Mouse (Mus musculus): Measurements from ENCODE around the gene Rasal1. TPM values are rescaled to one million over a fixed set of nuclear protein-coding genes. Genes with fewer than 3 reads are reported as not detected.

Gene Rasal1
- polyA plus RNA-seq, 1 experiment from 2014 or later, result 0.48 TPM

- no peak overlapping the region for H3K4me2 ChIP-seq (ENCODE audit: low read depth, severe bottlenecking)
- ATAC-seq (ENCODE audit: insufficient number of reproducible peaks, low FRiP score, low TSS enrichment, low read depth) (no peak), DNase-seq (ENCODE audit: low spot score) (no peak)
- H3K9ac ChIP-seq (ENCODE audit: low read length), result no peak overlapping the region
- H3K9me3 ChIP-seq (ENCODE audit: control insufficient read depth, low read length), result no peaks in the 10 kb centered on the region
- H3K4me1 ChIP-seq (ENCODE audit: control insufficient read depth, insufficient read depth, low read length), result peaks cover under 1% of the 10 kb centered on the region; the same call in 1 of the 2 replicates
- no peak overlapping the region for H3K27ac ChIP-seq (replicated peaks; ENCODE audit: low read depth, low read length)
- WGBS, result 83% methylated on average over 14 of the region's 14 CpGs
- H3K4me3 ChIP-seq (ENCODE audit: low read depth, low read length), result no peak overlapping the region
- peaks cover 12% of the 10 kb centered on the region for H3K27me3 ChIP-seq (ENCODE audit: control insufficient read depth, insufficient read depth, low read length)
- no peaks in the 10 kb centered on the region for H3K36me3 ChIP-seq (ENCODE audit: control insufficient read depth, insufficient read depth, low read length)
Measured at GRCm38 (mm10) chr5:120643365-120644085, 5.1 kb upstream of the Rasal1 start.

GRCm38 (mm10) chr5:120644227-120644626 lies 4.4 kb upstream of the Rasal1 start:
- H3K27ac ChIP-seq (replicated peaks; ENCODE audit: low read depth, low read length), result no peak overlapping the region
- no peaks in the 10 kb centered on the region for H3K36me3 ChIP-seq (ENCODE audit: control insufficient read depth, insufficient read depth, low read length)
- 80% methylated on average over 3 of the region's 3 CpGs for WGBS
- DNase-seq (ENCODE audit: low spot score) (no peak), ATAC-seq (ENCODE audit: insufficient number of reproducible peaks, low FRiP score, low TSS enrichment, low read depth) (no peak)
- H3K9ac ChIP-seq (ENCODE audit: low read length), result no peak overlapping the region
- no peak overlapping the region for H3K4me2 ChIP-seq (ENCODE audit: low read depth, severe bottlenecking)
- H3K4me1 ChIP-seq (ENCODE audit: control insufficient read depth, insufficient read depth, low read length), result peaks cover 7% of the 10 kb centered on the region; the same call in 1 of the 2 replicates
- no peaks in the 10 kb centered on the region for H3K9me3 ChIP-seq (ENCODE audit: control insufficient read depth, low read length)
- H3K27me3 ChIP-seq (ENCODE audit: control insufficient read depth, insufficient read depth, low read length), result peaks cover 19% of the 10 kb centered on the region
- H3K4me3 ChIP-seq (ENCODE audit: low read depth, low read length), result no peak overlapping the region

GRCm38 (mm10) chr5:120645851-120646250 lies 2.8 kb upstream of the Rasal1 start:
- Histone ChIP-seq H3K4me3 (ENCODE audit: low read depth, low read length) (no peak overlapping the region), H3K4me2 (ENCODE audit: low read depth, severe bottlenecking) (no peak overlapping the region), H3K9me3 (ENCODE audit: control insufficient read depth, low read length) (no peaks in the 10 kb centered on the region), H3K27ac (replicated peaks; ENCODE audit: low read depth, low read length) (no peak overlapping the region), H3K27me3 (ENCODE audit: control insufficient read depth, insufficient read depth, low read length) (peaks cover 34% of the 10 kb centered on the region), H3K4me1 (ENCODE audit: control insufficient read depth, insufficient read depth, low read length) (peaks cover 7% of the 10 kb centered on the region; the same call in 1 of the 2 replicates), H3K36me3 (ENCODE audit: control insufficient read depth, insufficient read depth, low read length) (no peaks in the 10 kb centered on the region), H3K9ac (ENCODE audit: low read length) (no peak overlapping the region)
- ATAC-seq (ENCODE audit: insufficient number of reproducible peaks, low FRiP score, low TSS enrichment, low read depth), result no peak
- 66% methylated on average over 6 of the region's 6 CpGs for WGBS
- no peak for DNase-seq (ENCODE audit: low spot score)

- Histone ChIP-seq H3K27ac (replicated peaks; ENCODE audit: low read depth, low read length) (no peak overlapping the region), H3K27me3 (ENCODE audit: control insufficient read depth, insufficient read depth, low read length) (peaks cover 35% of the 10 kb centered on the region), H3K4me2 (ENCODE audit: low read depth, severe bottlenecking) (no peak overlapping the region), H3K4me1 (ENCODE audit: control insufficient read depth, insufficient read depth, low read length) (peaks cover 7% of the 10 kb centered on the region; the same call in 1 of the 2 replicates), H3K9ac (ENCODE audit: low read length) (no peak overlapping the region), H3K9me3 (ENCODE audit: control insufficient read depth, low read length) (no peaks in the 10 kb centered on the region), H3K4me3 (ENCODE audit: low read depth, low read length) (no peak overlapping the region), H3K36me3 (ENCODE audit: control insufficient read depth, insufficient read depth, low read length) (no peaks in the 10 kb centered on the region)
- DNase-seq (ENCODE audit: low spot score), result no peak
- ATAC-seq (ENCODE audit: insufficient number of reproducible peaks, low FRiP score, low TSS enrichment, low read depth), result no peak
- 87% methylated on average over 4 of the region's 4 CpGs for WGBS
Measured at GRCm38 (mm10) chr5:120647361-120647760, 1.3 kb upstream of the Rasal1 start.

GRCm38 (mm10) chr5:120647814-120648491 lies 659 bp upstream of the Rasal1 start:
- 39% methylated on average over 12 of the region's 12 CpGs for WGBS
- ATAC-seq (ENCODE audit: insufficient number of reproducible peaks, low FRiP score, low TSS enrichment, low read depth) (no peak), DNase-seq (ENCODE audit: low spot score) (no peak)
- Histone ChIP-seq H3K27me3 (ENCODE audit: control insufficient read depth, insufficient read depth, low read length) (peaks cover 35% of the 10 kb centered on the region), H3K36me3 (ENCODE audit: control insufficient read depth, insufficient read depth, low read length) (no peaks in the 10 kb centered on the region), H3K4me2 (ENCODE audit: low read depth, severe bottlenecking) (no peak overlapping the region), H3K4me1 (ENCODE audit: control insufficient read depth, insufficient read depth, low read length) (peaks cover 7% of the 10 kb centered on the region; the same call in 1 of the 2 replicates), H3K9me3 (ENCODE audit: control insufficient read depth, low read length) (no peaks in the 10 kb centered on the region), H3K27ac (replicated peaks; ENCODE audit: low read depth, low read length) (no peak overlapping the region), H3K4me3 (ENCODE audit: low read depth, low read length) (no peak overlapping the region), H3K9ac (ENCODE audit: low read length) (no peak overlapping the region)

- H3K36me3 ChIP-seq (ENCODE audit: control insufficient read depth, insufficient read depth, low read length), result no peaks in the 10 kb centered on the region
- H3K9ac ChIP-seq (ENCODE audit: low read length), result no peak overlapping the region
- peaks cover 7% of the 10 kb centered on the region; the same call in 1 of the 2 replicates for H3K4me1 ChIP-seq (ENCODE audit: control insufficient read depth, insufficient read depth, low read length)
- DNase-seq (ENCODE audit: low spot score) (no peak), ATAC-seq (ENCODE audit: insufficient number of reproducible peaks, low FRiP score, low TSS enrichment, low read depth) (no peak)
- no peaks in the 10 kb centered on the region for H3K9me3 ChIP-seq (ENCODE audit: control insufficient read depth, low read length)
- H3K4me3 ChIP-seq (ENCODE audit: low read depth, low read length), result 0 out of 2 replicates have a peak overlapping the region, but pooled peaks have one; percentile 8
- 5% methylated on average over 21 of the region's 21 CpGs for WGBS
- no peak overlapping the region for H3K27ac ChIP-seq (replicated peaks; ENCODE audit: low read depth, low read length)
- no peak overlapping the region; the same call in 1 of the 2 replicates for H3K4me2 ChIP-seq (ENCODE audit: low read depth, severe bottlenecking)
- H3K27me3 ChIP-seq (ENCODE audit: control insufficient read depth, insufficient read depth, low read length), result peaks cover 35% of the 10 kb centered on the region
Measured at GRCm38 (mm10) chr5:120649374-120649933, 842 bp downstream of the Rasal1 start.

- Histone ChIP-seq H3K4me2 (ENCODE audit: low read depth, severe bottlenecking) (no peak overlapping the region), H3K9me3 (ENCODE audit: control insufficient read depth, low read length) (no peaks in the 10 kb centered on the region), H3K9ac (ENCODE audit: low read length) (no peak overlapping the region), H3K27ac (replicated peaks; ENCODE audit: low read depth, low read length) (no peak overlapping the region), H3K36me3 (ENCODE audit: control insufficient read depth, insufficient read depth, low read length) (no peaks in the 10 kb centered on the region), H3K27me3 (ENCODE audit: control insufficient read depth, insufficient read depth, low read length) (peaks cover 35% of the 10 kb centered on the region), H3K4me3 (ENCODE audit: low read depth, low read length) (no peak overlapping the region), H3K4me1 (ENCODE audit: control insufficient read depth, insufficient read depth, low read length) (peaks cover 7% of the 10 kb centered on the region; the same call in 1 of the 2 replicates)
- 23% methylated on average over 13 of the region's 13 CpGs for WGBS
- ATAC-seq (ENCODE audit: insufficient number of reproducible peaks, low FRiP score, low TSS enrichment, low read depth), result no peak
- no peak for DNase-seq (ENCODE audit: low spot score)
Measured at GRCm38 (mm10) chr5:120649938-120650337, 1.3 kb downstream of the Rasal1 start.

- WGBS, result 73% methylated on average over 5 of the region's 5 CpGs
- Histone ChIP-seq H3K4me3 (ENCODE audit: low read depth, low read length) (no peak overlapping the region), H3K27me3 (ENCODE audit: control insufficient read depth, insufficient read depth, low read length) (peaks cover 35% of the 10 kb centered on the region), H3K4me1 (ENCODE audit: control insufficient read depth, insufficient read depth, low read length) (peaks cover 7% of the 10 kb centered on the region; the same call in 1 of the 2 replicates), H3K36me3 (ENCODE audit: control insufficient read depth, insufficient read depth, low read length) (no peaks in the 10 kb centered on the region), H3K4me2 (ENCODE audit: low read depth, severe bottlenecking) (no peak overlapping the region), H3K9ac (ENCODE audit: low read length) (no peak overlapping the region), H3K9me3 (ENCODE audit: control insufficient read depth, low read length) (no peaks in the 10 kb centered on the region), H3K27ac (replicated peaks; ENCODE audit: low read depth, low read length) (no peak overlapping the region)
- DNase-seq (ENCODE audit: low spot score) (no peak), ATAC-seq (ENCODE audit: insufficient number of reproducible peaks, low FRiP score, low TSS enrichment, low read depth) (no peak)
Measured at GRCm38 (mm10) chr5:120651230-120651629, 2.6 kb downstream of the Rasal1 start.

All from limb, embryonic 11.5 days (tissue).